Mouse (Mus musculus) liver, adult (tissue): ENCODE measurements around the gene Narf.

Source experiments
- GATA4 ChIP-seq: IDR thresholded peaks from 2 replicates; pipeline ENCODE4 v1.6.1; 2014; ENCODE audit warnings: mild to moderate bottlenecking, low read length; ENCODE audit not compliant: insufficient replicate concordance

Gene Narf

DNA sequence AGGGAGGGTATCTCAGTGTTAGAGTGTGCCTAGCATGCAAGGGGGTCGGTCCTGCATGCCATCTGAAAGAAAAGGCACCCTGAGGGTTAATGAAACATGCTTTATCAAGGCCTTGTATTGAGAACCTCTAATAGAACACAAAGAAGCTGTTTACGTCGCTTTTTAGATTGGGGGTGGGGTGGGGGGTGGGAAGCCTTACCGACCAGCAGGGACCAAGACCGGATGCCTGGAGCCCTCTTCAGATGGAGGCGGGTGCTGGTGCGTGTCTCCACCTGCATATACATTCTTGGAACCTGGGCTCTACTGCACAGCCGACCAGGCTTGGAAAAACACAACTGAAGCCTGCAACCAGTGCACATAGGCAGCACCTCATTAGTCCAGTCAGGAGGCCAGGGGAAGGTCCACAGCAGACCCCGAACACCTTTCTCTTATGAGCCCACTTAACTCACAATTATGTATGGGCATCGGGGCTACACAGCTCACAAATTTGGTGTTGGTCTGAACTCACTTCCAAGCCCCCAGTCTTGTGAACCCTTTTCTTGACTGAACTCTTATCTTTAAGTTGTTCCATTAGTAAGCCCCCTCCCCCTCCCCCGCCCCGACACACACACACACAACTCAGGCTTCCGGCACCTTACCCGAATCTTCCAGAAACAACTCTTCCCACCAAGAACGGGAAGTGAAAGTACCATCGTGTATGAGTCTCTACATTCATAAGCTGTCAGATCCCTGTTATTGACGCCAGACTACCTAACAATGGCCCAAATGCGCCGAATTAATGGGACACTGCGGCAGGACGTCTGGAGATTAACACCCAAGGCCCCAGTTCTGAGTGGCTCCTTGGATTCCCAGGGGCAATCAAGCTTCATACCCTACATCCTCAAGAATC is 8.7 kb upstream of the Narf start:
- no peak for TF ChIP-seq GATA4

DNA sequence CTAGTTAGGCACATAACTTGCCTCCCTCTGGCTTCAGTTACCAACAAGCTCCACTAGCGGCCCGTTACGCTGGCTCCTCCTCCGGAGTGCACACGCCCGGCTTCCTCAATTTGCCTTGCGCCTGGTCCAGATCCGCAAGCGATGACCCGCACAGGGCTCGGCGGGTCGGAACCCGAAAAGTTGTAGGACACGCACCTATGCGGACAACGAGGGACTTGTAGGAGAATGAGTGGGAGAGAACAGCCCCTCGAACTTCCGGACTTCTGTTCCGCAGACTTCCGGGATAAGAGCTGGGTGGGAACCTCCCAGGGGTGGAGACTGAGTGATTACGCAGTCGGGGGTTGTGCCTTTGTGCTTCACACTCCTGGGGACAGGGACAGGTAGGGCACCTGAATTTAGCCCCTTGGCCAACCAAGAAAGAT is 8.0 kb upstream of the Narf start, which contains the start of gene Cybc1:
Gene Cybc1 (minus strand): TSS at position 305 of the 422 bp plus-strand sequence.
- no peak for TF ChIP-seq GATA4

DNA sequence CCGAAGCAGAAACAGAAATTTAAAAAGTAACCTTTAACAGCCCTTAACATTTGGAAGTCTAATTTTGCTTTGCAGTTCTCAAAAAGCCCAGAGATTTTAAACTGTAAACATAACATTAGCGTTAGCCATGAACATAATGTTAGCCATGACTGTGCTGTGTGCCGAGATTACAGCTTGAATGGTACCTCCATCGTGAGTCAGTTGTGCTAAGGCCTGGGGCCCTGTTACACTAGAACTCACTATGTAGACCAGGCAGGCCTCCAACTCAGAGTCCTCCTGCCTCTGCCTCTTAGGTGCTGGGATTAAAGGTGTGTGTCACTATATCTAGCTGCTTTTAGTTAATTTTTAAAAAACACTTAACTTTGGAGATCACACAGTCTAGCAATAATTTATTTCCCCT is 5.9 kb upstream of the Narf start:
- TF ChIP-seq GATA4 = no peak

DNA sequence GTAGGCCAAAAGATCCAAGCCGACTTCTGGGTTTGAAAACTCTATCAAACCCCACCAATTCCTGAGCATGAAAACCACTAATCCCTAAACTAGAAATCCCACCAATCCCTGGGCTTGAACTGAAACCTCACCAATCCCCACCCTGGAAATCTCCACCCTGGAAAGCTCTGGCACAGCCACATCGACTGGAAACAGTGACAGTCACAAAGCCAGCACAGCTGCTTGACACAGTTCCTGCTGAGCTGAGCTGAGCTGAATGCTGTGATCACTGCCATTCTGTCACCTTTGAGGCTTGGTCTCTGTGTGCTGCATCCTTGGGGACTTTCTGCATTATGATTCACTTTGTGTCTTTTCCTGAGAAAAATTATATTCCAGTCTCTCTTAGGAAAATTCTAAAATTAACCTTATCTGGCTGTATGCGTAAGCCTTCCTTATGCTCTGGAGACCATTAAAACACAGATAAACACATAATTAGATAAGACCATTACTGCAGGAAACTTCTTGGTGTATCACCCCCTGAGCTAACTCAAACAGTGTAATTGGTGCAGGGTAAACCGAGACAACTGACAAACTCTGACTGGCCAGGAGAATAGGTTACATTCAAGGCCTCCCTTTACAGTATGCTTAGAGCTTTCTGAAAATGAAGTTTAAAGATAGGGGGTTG is 5.3 kb upstream of the Narf start:
- TF ChIP-seq GATA4 = no peak

DNA sequence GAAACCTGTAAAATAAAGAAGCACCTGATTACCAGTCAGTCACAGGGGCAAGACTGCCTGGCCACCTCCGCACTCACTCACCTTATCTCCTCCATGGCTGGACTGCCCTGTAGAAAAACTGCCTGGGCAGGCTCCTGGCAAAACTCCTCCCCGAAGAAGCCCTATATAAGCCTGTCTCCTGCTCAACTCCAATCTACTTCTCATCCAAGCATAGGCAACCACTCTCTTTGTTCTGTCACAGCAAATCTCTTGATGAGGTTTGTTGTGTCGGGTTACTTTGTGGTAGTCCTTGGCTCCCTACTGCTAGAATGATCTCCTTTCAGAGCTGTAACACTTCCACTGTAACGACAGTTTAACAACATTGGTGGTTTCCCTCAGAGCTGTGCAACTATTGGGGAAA is 4.3 kb upstream of the Narf start:
- TF ChIP-seq GATA4 = no peak

DNA sequence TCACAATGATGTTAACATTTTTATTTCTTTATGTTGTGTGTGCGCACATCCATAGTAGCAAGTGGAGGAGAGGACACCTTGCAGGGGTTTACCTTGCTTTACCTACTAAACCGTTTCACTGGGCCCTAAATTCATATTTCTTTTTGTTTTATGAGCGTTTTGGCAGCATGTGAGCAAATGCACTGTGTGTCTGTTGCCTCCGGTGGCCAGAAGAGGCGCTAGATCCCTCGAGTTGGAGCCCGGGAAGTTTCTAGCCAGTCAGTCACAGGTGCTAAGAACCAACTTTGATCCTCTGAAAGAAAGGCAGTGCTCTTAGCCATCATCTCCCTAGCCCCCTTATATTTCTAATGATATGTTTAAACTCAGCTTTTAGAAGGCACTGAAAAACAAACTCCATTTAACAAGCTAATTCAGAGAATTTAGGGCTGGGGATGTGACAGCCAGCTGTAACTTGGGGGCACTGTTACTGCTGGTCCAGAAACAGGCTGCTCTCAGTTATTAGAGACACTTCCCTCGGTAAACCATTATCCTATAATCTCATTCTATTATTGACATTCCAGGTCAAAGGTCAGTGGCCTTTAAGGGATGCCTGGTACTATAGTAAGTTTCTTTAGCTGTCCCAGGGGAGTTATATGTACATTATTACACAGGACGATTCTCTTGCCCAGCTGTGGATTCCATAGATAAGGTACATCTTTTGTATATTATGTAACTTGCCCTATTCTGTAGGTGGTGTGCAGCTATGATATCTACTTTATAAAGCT is 1.4 kb upstream of the Narf start:
- no peak for TF ChIP-seq GATA4

DNA sequence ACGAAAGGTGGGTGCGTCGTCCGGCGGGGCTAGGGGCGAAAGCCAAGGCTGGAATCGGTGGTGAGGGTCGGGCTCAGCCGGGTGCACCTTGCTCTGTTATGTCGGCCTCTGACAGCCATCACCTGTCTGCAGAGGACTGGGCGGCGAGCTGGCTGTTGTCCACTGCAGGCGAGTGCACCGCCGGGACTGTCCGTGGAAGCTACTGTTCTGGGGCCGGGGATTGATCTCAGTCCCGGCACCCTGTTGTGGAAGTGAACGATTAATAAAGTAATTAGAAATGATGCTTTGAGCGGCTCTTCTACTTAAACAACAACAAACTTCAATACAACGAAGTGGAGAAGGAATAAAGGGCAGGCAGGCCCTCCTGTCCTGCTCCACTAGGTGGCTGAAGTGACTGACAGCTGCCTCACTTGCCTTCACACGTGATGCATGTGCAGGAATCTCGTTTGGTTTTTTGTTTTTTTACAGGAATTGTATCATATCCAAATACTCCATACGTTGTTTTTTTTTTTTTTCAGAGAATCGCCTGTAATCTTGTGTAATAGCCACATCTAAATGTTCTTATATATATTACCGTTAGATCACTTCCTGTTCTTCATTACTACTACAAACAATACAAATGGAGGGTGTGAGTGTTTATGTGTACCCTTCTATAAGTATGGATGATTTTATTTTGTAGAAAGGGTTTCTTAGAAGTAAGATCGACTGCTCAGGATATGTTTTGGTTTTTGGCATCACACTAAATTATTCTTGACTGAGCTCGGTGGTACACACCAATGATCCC is 484 bp downstream of the Narf start:
- TF ChIP-seq GATA4 = no peak

DNA sequence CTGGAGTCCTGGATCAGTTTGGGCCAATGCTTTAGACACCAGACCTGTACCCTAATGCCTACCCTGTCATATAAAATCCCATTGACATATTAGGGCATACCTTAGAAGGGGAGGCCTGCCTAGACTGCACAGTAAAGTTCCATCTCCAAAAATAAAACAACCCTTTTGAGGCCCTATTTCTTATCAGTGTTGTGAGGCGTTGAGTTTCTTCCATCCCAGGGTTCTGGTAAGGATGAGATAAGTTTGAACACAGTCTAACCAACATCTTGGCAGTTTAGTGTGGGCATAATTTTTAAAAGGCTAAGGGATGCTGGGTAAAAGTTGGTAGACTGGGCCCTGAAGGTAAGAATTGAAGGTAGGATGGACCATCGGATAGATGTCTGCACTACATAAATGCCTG is 2.6 kb downstream of the Narf start:
- TF ChIP-seq GATA4 = no peak

DNA sequence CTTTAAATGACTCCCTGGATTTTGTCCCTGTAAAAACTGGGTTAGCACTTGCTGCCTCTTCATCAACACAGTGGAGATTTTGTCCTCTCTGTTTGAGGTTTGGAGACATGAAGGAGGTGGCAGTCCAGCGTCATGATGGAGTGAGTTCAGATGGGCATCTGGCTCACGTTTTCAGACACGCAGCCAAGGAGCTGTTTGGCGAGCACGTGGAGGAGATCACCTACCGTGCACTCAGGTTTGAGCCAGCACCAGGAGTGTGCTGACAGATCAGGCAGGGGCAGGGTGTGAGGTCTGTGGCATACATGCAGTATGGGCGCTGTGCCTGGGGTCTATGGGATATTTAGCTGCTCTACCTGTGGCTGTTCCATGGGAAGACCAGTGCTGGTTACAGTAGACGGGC is 13.1 kb downstream of the Narf start:
- TF ChIP-seq GATA4 = no peak

DNA sequence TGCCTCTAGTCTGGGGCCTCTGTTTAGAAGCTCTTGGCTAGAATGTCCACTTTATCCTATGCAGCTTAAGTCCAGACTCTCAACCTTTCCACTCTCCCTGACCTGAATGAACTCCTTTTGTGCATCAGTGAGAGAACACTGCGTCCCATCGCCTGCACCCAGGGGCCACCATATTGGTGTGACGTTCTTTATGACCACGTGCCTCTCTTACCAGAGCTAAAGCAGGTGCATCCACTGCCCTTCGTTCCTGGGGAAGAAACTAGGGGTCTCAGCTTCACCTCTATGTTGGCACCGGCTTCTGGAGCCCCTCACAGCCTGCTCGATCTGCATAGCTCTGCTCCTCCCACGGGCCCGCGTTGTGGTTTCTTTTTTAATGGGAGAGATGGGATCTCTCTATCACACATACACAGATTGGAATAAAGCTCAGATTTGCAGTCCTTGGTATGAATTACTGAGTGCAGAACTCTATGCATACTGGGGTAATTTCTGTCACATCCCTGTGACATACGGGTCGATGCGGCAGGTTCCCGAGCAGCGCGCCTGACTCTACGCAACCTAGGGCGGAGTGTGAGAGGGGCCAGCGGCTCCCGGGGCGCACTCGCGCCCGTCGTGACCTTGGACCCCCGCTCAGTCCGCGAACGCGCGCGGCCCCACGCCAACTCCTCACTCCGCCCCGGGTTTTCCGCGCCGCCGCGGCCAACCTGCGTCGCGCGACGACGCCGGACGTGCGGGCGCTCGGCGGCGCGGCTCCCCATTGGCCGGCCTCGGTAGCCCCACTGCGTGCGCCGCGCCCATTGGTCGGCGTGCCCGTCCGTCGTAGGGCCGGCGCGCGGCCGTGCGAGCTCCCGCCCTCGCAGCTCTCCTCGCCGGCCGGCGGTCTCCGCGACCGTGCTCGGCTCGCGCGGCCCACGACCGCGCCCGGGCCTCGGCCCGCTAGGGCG is 22.4 kb downstream of the Narf start, which contains the start of gene Foxk2:
Gene Foxk2 (plus strand): TSS at position 831 of the 941 bp plus-strand sequence.
- no peak for TF ChIP-seq GATA4

DNA sequence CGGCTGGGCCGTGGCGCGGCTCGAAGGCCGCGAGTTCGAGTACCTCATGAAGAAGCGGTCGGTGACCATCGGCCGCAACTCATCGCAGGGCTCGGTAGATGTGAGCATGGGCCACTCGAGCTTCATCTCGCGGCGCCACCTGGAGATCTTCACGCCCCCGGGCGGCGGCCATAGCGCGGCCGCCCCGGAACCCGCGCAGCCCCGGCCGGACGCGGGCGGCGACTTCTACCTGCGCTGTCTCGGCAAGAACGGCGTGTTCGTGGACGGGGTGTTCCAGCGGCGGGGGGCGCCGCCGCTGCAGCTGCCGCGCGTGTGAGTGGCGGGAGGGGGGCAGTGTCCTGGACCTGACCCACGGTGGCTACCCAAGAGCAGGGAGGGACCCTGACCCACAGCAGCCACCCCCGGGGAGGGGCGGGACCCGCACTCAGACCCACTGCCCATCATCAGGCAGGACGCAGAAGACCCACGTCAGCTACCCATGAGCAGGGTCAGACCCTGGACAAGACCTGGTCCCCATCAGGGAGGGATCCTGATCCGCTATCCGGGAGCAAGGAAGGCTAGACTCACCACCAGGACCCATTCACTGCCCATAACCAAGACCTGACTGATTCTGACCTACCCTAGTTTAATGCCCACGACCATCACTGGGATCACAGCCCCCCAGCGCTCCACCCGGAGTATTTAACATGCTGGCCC is 23.3 kb downstream of the Narf start:
- TF ChIP-seq GATA4 = no peak

DNA sequence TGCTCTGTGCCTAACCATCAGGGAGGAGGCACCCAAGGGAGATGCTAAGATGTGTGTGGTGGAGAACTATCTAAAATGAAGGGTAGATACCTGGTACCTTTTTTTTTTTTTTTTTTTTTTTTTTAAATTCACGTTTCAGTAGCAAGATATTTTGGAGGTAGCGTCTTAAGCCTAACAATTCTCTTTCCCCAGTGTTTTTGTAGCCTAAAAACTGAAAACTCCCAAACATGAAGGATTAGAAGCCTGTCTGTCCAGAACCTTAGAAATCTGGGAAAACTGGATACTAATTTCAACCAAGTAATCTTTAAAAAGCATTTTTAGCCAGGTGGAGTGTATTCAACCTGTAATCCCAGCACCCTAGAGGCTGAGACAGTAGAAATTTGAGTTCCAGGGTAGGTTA is 24.0 kb downstream of the Narf start:
- no peak for TF ChIP-seq GATA4

DNA sequence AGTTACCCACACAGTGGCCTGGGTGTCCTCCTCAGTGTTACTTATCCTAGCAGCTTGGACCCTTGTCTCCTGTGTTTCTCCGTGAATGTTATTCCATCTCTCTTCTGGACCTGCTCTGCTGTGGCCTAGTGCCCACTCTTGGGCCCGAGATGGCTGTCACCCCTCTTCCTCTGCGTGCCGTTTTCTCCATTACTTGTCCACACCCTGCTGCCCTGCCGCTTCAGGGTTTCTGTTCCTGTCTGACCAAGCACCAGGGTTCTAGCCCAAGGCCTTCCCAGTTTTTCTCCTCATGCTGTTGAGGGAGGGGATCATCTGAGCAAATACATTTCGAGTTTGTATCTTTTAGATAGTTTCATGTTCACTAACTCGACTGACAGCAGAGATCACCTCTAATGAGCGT is 40.5 kb downstream of the Narf start:
- TF ChIP-seq GATA4 = no peak

DNA sequence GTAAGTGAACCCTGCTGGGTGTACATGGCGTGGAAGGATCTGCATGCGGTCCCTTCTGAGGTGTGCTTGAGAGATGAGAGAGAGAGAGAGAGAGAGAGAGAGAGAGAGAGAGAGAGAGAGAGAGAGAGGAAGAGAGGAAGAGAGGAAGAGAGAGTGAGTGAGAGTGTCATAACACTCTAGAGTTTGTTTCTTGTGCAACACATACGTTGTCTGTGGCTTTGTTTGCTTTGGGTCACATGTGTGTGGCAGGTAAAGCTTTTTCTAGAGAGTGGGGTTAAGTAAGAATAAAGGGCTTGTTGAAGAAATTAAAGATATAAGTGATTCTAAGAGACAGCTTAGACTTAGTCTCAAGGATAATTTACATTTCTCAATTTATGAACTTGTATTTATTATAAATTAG is 41.0 kb downstream of the Narf start:
- no peak for TF ChIP-seq GATA4

DNA sequence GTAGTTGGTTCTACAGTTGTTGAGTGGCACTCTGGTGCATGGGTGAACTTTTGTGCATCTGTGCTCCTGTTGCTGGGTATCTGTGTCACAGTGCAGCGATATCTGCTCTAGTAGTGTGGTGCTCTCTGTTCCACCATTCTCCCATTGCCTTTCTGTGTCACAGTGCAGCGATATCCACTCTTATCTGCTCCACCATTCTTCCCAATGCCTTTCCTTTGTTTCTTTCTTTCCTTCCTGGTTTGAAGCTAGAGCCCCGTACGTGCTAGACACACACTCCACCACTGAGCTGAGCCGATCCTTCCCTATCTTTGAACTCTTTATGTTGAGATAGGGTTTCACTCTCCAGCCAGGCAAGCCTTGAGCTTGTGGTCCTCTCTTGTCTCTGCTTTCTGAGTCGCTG is 45.9 kb downstream of the Narf start:
- no peak for TF ChIP-seq GATA4
